Mouse (Mus musculus): ENCODE measurements around the gene Nup98.

- TF ChIP-seq CTCF (conservative IDR thresholded peaks at IDR 0.05; ENCODE audit: insufficient read depth, insufficient read length, low read depth, low read length) (no peak), POLR2A (IDR thresholded peaks at IDR 0.05; ENCODE audit: low read depth, low read length) (no peak)
These were observed 23.1 kb upstream of the Nup98 start for GRCm38 (mm10) chr7:102233059-102233458.
